In the genomic region with DNA sequence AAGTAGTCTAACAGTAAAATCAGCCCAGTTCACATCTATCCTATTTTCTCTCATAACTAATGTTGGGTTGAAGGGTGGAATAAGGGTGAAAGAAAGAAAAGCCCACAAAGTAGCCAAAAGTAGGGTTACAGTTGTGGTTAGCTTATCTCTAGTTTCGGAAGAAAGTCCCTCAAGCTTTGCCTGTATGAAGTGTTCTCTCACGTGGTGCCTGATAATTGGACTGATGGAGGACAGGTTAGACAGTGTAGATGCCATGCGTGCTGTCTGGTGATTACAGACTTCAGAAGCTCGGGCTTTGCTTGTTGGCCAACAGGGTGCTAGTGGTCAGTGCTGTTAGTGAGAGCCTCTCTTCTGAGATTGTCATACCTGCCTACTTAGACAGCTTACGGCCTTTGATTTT, we compare ENCODE assay signal across 26 mouse cellular contexts. TPM values are rescaled to one million over a fixed set of nuclear protein-coding genes. Genes with fewer than 3 reads are reported as not detected.
DNase-seq lines count a peak whose midpoint lies in the region; ATAC-seq lines count a peak whose summit lies in the region.
"Had no signal": no experiment of that assay in that cellular context is flagged by ENCODE, and none has a peak within 500 bp of the region (broad histone marks: within the 10 kb centered on the region; RNA-seq: fewer than 3 reads in every experiment).

No protein-coding gene starts in this region.

- H3K4me1 ChIP-seq in liver, embryonic 13.5 days (replicated peaks) = peaks cover 16% of the 10 kb centered on the region
- H3K4me1 ChIP-seq: embryonic facial prominence, embryonic 13.5 days; embryonic facial prominence, embryonic 15.5 days; forebrain, embryonic 10.5 days; forebrain, embryonic 12.5 days had no signal

- H3K4me2 ChIP-seq in liver, embryonic 13.5 days = no peak overlapping the region
- H3K4me2 ChIP-seq: embryonic facial prominence, embryonic 13.5 days; embryonic facial prominence, embryonic 15.5 days; forebrain, embryonic 12.5 days had no signal

- H3K9me3 ChIP-seq in liver, embryonic 13.5 days (replicated peaks) = no peaks in the 10 kb centered on the region
- H3K9me3 ChIP-seq: embryonic facial prominence, embryonic 13.5 days; embryonic facial prominence, embryonic 15.5 days; forebrain, embryonic 10.5 days; forebrain, embryonic 12.5 days; G1E had no signal

- DNase-seq in liver, embryonic 13.5 days = no peak
- no peak for DNase-seq in liver
- no peak for DNase-seq in kidney, adult 18-20 months
- no peak for DNase-seq in frontal cortex, adult 2 months (ENCODE audit: extremely low spot score in 1 of 2, low spot score in 1 of 2)
- DNase-seq: adrenal gland, adult 8-10 months; adrenal gland, postnatal 14 days; adrenal gland, postnatal 36 days; cerebellum, adult 11-12 months; cerebellum, adult 2 months; cerebellum, adult 9-10 months; cerebellum, postnatal 10 days; cerebellum, postnatal 25 days; embryo, embryonic 11 days had no signal

- H3K27me3 ChIP-seq in liver, embryonic 13.5 days = no peaks in the 10 kb centered on the region
- H3K27me3 ChIP-seq: CH12.LX; embryonic facial prominence, embryonic 13.5 days; embryonic facial prominence, embryonic 15.5 days; forebrain, embryonic 12.5 days; Patski had no signal

- WGBS in liver, embryonic 13.5 days (ENCODE audit: insufficient replicate concordance) = 35% methylated on average over 5 of the region's 5 CpGs

- no peak overlapping the region for H3K27ac ChIP-seq in liver, embryonic 13.5 days
- H3K27ac ChIP-seq: embryonic facial prominence, embryonic 13.5 days; embryonic facial prominence, embryonic 15.5 days; forebrain, embryonic 10.5 days; forebrain, embryonic 12.5 days had no signal

- H3K9ac ChIP-seq in liver, embryonic 13.5 days = no peak overlapping the region
- H3K9ac ChIP-seq: embryonic facial prominence, embryonic 13.5 days; embryonic facial prominence, embryonic 15.5 days; forebrain, embryonic 12.5 days had no signal

- peaks cover 53% of the 10 kb centered on the region for H3K36me3 ChIP-seq in liver, embryonic 13.5 days

- ATAC-seq in liver, embryonic 13.5 days (ENCODE audit: low read depth) = peak; percentile 53; the same call in 1 of the 2 replicates
- ATAC-seq in common myeloid progenitor, adult 5-6 weeks (replicated peaks; ENCODE audit: low read depth, poor library complexity, severe bottlenecking) = peak; percentile 54
- ATAC-seq in megakaryocyte progenitor cell, adult 5-6 weeks (replicated peaks; ENCODE audit: poor library complexity) = peak; percentile 66
- ATAC-seq: activated CD4-positive, CD25-positive, alpha-beta regulatory T cell, adult 4 months; forebrain, embryonic 14.5 days; forebrain, embryonic 16.5 days; Patski had no signal

- no peak overlapping the region for H3K4me3 ChIP-seq in liver, embryonic 13.5 days (replicated peaks)
- H3K4me3 ChIP-seq: embryonic facial prominence, embryonic 13.5 days; embryonic facial prominence, embryonic 15.5 days; erythroblast, embryonic 14.5 days; forebrain, embryonic 10.5 days; forebrain, embryonic 12.5 days had no signal

RNA-seq across cellular contexts. Expression of a gene that starts 18.0 kb away (rescaled TPM):
- polyA plus RNA-seq in liver, embryonic 13.5 days (2015; fragmentation: Nextera tagmentation; extraction: Ambion mirVana) = 35.8 and 43.8 TPM in 2 replicates
- total RNA-seq in common myeloid progenitor, adult 5-6 weeks (2017) = 37.3 and 68.3 TPM in 2 replicates
- 59.8 and 66.4 TPM in 2 replicates for total RNA-seq in megakaryocyte progenitor cell, adult 5-6 weeks (2015)
- 35.5 and 42.6 TPM in 2 replicates for total RNA-seq in megakaryocyte progenitor cell, adult 5-6 weeks (2017)
- 52.8 and 65.3 TPM in 2 replicates for polyA plus RNA-seq in frontal cortex, adult 2 months (2012; rRNA removed)

RNA-seq across cellular contexts. Expression of a gene that starts 18.1 kb away (rescaled TPM):
- polyA plus RNA-seq in liver, embryonic 13.5 days (2015; fragmentation: Nextera tagmentation; extraction: Ambion mirVana) = 9.2 and 11.0 TPM in 2 replicates
- 56.3 and 72.4 TPM in 2 replicates for total RNA-seq in common myeloid progenitor, adult 5-6 weeks (2017)
- 44.3 and 45.6 TPM in 2 replicates for total RNA-seq in megakaryocyte progenitor cell, adult 5-6 weeks (2015)
- 46.6 and 55.7 TPM in 2 replicates for total RNA-seq in megakaryocyte progenitor cell, adult 5-6 weeks (2017)
- polyA plus RNA-seq in frontal cortex, adult 2 months (2012; rRNA removed) = 80.0 and 82.7 TPM in 2 replicates
